Mouse (Mus musculus) CD4-positive, CD25-positive, alpha-beta regulatory T cell, adult 2 months (primary cell): ENCODE results near the gene Slc25a47.
"Not testable (repeated sequence)": the region's sequence is repeated elsewhere in the genome, so short reads cannot be mapped to it uniquely, and the experiment has no call there.

Experiments used
- DNase-seq: peaks from one replicate; pipeline ENCODE4 v3.0.0-alpha.2; 2012; ENCODE audit warnings: low read depth, low spot score

Slc25a47 gene

GRCm38 (mm10) chr12:108826282-108826957 lies 9.4 kb upstream of the Slc25a47 start:
- DNase-seq = no peak

GRCm38 (mm10) chr12:108826958-108827535 lies 8.8 kb upstream of the Slc25a47 start:
- DNase-seq = no peak

- DNase-seq = no peak
Measured at GRCm38 (mm10) chr12:108827641-108828040, 8.2 kb upstream of the Slc25a47 start.

- no peak for DNase-seq
Measured at GRCm38 (mm10) chr12:108829636-108830035, 6.2 kb upstream of the Slc25a47 start.

DNA sequence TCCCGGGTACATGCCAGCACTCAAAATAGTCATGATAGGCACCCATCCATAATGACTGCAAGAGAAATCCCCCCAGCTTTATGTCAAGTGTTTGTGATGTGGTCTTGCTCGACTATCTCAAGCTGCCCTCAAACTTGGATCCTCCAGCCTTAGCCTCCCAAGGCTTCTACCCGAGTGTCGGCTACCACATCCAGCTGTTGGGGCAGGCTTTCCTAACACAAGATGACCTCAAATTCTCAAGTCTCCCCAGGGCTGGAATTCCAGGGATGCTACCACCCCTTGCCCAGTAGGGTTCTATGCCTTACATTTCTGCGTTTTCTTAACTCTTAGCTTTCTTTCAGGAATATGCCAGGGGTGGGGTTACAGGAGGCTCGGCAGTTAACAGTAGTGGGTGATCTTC lies 5.5 kb upstream of the Slc25a47 start:
- DNase-seq = no peak

DNA sequence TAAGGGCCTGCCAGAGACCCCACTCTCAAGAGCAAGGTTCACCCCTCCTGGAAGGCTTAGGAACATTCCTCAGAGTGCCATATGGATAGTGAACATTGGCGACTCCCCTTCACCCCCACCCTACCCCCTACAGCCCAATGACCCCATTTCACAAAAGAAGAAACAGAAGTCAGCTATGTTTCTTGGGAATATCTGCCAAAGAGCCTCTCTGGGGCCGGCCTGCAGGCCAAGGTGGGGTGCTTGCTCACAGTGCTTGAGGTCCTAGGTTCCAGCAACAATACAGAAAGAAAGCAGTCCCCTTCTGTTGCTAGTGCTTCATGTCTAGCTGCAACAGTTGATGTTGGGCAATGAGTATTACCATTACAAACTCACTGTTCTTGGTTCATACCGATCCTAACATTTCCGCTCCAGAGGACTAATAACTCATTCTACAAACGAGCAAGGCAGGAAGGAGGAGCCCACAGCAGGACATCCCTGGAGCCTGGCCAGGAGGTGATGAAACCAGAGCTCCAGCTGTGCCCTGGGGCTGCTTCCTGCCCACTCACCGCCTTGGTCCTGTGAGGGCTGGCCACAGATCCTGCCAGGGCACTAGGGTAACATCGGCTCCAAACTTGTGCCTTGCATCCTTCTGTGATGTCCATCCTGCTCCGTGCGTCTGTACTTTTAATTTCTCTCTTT lies 3.7 kb upstream of the Slc25a47 start:
- no peak for DNase-seq

DNA sequence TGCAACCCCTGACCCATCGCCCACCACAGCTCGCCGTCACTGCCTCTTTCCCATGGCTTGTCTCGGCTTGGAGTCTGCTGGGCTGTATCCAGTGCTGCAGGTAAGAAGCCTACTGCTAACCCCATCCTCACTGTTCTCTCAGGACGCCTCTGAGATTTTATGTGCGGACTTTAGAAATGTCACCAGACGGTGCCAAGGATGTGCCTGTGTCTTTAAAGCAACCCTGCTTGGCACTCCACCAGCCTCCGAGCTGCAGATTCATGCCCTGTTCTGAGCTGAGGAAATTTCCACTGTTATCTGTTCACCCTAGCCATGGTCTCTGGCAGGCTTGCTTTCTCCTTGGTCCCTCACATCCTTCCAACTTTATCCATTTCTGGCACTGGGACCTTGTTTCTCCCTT lies 3.0 kb upstream of the Slc25a47 start:
- no peak for DNase-seq

DNA sequence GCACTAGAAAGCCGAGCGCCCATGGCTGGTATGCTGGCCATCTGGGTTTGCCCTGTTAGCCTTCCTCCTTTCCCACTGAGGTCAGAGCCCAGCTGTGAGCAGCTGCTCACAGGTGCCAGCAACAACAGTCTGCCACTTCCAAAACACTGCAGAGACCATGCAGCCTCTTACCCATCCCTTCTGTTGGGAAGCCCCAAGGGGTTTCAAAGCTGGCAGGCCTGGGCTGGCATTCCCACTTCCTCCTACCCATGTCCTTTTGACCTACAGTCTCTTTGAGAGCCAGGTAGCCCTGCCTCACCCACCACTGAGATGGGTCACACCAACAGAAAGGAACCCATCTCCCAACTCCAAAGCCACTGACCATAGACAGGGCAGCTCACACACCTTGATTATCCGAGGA lies 2.4 kb upstream of the Slc25a47 start:
- DNase-seq = no peak

DNA sequence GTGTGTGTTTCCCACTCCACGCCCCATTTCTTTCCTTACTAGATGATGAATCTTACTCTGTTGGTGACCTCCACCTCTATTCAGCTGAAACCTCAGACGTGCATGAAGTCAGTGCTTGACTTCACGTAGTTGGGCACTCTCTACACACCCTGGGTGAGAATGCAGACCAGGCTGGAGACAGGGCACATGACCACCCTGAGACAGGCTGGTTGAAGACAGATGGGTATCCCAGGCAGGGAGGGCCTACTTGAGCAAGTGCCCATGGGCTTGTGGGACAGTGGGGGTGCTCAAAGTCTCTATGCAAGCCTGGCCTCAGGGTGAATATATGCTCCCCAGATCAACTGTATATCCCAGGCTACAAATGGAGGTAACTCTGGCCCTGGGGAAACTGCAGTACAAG lies 1.5 kb upstream of the Slc25a47 start:
- DNase-seq = no peak

GRCm38 (mm10) chr12:108834786-108835185 lies 1.1 kb upstream of the Slc25a47 start:
- no peak for DNase-seq

DNA sequence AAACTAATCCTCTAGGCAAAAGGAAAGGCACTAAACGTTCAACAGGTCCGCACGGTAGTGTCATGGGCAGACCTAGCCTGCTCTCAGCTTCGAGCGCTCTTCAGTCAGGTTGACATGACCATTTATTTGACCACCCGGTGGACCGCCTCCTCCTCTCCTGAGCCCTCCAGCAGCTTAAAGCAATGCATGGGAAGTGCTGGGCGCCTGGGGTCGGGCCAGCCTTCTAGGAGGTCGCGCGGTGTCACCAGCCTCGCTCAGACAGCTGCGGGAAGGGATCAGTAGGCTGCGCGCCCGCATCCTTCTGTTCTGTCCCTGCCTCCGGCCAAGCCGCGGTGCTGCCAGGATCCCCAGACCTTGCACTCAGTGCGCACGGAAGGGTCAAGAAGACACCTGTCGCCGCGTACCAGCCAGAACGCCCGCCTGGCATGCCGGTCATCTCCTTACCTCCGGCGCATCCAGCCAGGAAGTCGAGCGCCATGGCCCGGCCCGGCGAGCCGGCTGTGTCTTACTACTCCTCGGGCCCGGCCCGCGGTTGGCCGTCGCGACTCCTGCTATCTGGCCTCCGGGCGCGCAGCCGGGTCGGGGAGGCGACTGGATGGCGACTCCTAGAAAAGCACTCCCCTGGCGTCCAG lies 522 bp upstream of the Slc25a47 start:
- DNase-seq = no peak

- no peak for DNase-seq
Measured at GRCm38 (mm10) chr12:108836722-108837121, 876 bp downstream of the Slc25a47 start.

DNA sequence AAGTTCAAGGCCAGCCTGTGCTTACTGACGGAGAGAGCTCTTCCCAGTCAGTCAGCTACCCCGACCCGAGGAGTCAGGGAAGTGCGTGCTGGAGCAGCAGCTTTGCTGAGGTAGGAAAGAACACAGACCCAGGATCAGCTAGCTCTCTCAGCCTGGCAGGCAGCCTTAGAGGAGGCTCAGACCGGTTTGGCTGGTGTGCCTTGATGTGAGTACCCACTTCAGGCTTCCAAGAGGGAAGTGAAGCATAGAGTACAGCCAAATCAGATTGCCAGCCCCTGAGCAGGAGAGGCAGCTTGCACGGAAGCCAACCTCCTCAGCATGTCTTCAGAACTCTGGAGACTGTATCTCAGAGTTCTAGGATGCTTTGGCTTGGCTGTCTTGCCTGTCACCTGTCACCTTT lies 5.3 kb downstream of the Slc25a47 start:
- no peak for DNase-seq

- DNase-seq = no peak
Measured at GRCm38 (mm10) chr12:108842663-108843062, 6.8 kb downstream of the Slc25a47 start.

- not testable (repeated sequence) for DNase-seq
Measured at GRCm38 (mm10) chr12:108848033-108848432, 12.2 kb downstream of the Slc25a47 start.

GRCm38 (mm10) chr12:108849488-108850022 lies 13.7 kb downstream of the Slc25a47 start:
- DNase-seq = no peak

- DNase-seq = no peak
Measured at GRCm38 (mm10) chr12:108850129-108850528, 14.3 kb downstream of the Slc25a47 start.

DNA sequence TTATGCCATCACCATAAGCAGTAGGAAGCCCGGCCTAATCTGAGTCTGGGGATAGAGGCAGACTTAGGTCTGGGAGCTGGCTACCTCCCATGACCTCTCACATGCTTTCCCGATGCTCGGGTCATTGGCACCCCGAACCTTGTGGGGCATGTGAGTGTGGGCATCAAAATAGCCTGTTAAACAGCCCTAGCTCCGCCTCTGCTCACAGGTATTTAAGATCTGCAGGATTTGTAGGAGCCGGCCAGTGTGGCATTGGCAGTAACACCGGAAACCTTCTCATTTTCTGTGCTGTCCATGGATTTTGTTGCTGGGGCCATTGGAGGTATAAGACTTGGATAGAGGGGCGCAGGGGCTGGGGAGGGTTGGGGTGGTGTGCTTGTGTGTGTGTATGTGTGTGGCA lies 15.0 kb downstream of the Slc25a47 start:
- DNase-seq = no peak

DNA sequence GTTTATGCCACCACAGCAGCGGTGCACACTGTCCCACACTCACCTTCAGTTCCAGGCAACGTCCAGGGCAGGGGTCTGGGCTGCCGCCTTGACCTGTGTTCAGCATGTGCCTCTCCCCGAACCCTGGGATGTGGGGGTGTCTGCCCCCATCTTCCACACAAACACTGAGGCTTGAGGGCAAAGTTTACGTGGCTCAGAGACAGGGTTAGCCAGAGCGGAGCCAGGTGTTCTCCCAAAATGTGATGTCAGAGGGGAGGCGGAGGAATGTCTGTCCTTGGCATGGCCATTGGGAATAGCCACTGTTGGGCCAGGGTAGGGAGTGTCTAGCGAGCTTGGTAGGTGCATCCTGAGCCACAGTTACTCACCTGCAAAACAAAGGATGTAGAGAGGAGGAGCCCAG lies 17.0 kb downstream of the Slc25a47 start:
- no peak for DNase-seq

DNA sequence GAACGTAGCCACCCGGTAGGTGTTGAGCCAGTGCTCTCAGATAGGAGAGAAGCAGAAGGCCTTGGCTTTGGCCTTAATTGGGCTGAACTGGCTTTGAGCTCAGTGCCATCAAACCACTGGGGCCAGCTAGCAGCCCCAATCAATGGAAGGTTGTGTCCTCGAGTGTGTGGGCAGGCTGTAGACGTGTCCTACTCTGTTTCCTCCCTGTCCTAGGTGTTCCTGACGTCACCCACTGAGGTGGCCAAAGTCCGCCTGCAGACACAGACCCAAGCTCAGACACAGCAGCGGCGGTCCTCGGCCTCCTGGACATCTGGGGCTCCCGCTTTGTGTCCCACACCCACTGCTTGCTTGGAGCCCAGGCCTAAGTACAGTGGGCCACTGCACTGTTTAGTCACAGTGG lies 19.2 kb downstream of the Slc25a47 start:
- no peak for DNase-seq

DNA sequence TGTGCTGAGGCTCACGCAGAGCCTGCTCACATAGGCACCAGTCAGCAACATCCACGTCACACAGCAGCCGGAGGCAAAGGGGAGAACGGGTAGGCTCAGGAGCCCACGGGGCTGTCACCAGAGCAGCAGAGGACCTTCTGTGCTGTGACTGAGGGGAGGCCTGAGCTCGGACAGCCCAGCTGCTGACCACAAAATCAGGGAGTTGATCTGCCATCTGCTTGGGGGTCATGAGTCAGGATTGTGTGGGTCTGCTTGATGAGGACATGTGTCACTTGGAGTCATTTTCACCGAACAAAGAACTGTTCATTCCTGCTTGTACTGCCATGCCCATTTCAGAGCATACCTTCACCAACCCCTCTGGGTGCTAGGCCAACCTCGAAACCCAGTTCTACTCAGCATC lies 20.3 kb downstream of the Slc25a47 start:
- DNase-seq = no peak

DNA sequence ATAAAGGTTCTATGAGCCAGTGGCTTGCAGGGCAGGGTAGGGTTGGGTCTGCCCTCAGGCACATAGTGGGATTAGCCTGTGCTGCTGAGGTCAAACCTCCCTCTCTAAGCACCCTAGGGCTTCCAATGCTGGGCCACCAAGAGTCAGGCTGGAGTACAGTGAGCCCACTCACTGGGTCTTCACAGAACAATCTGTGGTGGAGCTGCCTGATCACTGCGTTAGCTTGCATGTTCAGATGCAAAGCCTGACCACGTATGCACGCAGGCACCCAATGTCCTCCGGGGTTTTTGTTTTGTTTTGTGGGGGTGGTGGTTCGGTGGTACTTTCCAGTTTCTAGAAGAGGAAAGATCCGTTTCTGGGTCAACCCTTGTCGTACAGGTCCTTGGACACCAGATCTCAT lies 21.3 kb downstream of the Slc25a47 start:
- DNase-seq = no peak
